Mouse (Mus musculus) cerebellum, postnatal 36 days (tissue): Measurements from ENCODE around the gene Sarm1.

ENCODE experiments used
- DNase-seq, 2 experiments: peaks; one replicate each; pipeline ENCODE4 v3.0.0; 2021 to 2022; ENCODE audit warnings: mixed read lengths in 2 of 2

Gene Sarm1

DNA sequence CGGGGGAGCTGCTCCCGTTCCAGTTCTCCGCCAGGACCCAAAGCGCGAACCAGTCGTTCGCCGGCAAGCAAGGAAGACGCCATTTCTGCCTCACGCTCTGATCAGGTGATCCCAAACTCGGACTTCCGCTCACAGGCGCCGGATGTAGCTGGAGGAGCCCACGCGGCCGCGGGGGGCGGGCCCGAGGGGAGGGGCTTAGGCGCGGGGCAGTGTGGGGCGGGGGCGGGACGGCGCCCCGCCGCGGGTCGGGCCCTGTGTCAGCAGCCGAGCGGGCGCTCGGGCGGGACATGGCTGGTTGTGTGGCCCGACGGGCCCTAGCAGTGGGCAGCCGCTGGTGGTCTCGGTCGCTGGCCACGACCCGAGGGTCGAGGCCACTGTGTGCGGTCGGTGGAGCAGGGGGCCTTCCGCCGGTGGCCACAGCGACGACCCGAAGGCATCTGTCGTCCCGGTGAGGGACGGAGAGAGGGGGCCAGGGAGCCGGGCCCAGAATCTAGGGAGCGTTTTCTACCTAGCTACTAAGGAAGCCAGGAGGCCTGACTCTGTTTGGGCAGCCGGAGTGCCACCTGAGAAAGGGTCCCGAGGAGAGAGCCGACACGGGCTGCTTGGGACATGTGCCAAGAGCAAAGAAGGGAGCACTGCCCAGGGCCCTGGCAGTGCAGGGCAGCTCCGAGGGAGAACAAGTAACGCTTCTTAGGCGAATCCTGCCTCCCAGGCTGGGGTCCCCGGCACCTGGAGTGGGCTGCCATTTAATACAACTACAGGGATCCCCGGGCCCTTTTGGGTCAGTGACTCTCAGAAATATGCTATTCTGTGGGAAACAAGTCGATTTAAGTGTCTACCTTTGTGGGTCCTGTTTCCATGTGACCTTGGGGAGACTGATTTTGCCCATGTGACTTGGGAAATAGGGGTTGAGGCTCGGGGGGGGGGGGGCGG, 14.7 kb upstream of the Sarm1 start, which contains the start of the genes Tmem199 and Poldip2:
TSS of gene Tmem199 (minus strand) at position 148 of the 933 bp plus-strand sequence.
TSS of gene Poldip2 (plus strand) at position 169 of the 933 bp plus-strand sequence.
- peak; percentile 85 to 92 for DNase-seq

GRCm38 (mm10) chr11:78509148-78509547, 11.6 kb upstream of the Sarm1 start:
- no peak for DNase-seq

DNA sequence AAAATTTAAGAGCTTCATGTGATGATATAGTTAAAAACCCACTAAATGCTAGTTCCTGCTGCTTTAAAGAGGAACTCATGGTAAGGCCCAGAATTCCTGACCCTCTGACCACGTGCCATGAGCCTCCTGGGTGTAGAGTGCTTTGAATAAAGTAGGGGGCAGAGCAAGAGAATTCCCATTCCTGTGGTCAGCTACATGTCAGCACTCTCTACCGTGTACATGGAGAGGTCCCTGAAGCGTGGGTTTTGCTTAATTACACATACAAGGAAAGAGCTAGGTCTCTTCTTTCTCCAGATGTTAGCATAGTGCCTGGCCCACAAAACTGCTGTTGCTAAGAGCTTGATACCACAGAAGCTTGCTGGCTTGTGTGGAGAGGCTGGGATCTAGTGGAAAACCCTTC, 7.9 kb upstream of the Sarm1 start:
- DNase-seq, result no peak

DNA sequence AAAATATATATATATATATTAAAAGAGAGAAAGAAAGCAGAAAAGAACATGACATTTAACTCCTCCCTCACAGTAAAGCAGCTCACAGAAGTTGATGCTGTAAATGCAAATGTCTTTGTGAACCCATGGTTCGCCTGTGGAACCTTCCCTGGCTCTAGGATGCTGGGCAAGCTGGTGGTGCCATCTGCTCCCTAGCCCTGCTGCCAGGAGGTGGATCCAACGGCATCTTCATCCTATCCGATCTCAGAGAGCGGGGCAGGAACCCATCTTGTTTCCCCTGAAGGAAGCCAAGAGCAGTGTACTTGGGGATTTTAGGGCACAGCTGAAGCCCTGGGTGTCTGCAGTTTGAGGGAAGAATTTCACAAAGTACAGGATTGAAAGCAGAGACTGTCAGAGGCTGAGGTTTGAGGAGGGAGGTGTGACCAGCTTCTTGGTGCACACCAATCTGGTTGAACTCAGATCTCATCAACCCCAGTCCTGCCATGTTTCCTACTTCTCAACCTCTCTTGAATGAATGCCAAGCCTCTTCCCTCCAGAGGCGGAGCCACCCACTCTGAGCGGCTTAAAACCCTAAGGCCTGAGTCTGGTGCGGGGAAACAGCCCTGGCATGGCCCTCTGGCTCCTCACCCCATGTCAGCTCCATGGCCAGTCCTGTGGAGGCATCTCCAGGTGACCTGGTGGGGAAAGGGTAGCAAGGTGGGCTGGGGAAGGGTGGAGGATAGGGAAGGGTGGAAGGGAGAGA, 5.5 kb upstream of the Sarm1 start, which contains the start of gene Sebox:
TSS of gene Sebox (plus strand) at position 539 of the 742 bp plus-strand sequence.
- DNase-seq, result peak; percentile 88 to 91

DNA sequence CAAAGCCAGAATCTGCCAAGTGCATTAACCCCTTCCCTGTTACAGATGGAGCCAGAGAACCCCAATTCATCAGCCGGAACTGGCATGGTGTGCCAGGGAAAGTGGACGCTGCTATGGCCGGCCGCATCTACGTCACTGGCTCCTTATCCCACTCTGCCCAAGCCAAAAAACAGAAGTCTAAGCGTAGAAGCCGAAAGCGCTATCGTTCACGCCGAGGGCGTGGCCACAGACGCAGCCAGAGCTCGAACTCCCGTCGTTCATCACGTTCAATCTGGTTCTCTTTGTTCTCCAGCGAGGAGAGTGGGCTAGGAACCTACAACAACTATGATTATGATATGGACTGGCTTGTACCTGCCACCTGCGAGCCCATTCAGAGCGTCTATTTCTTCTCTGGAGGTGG, 4.0 kb upstream of the Sarm1 start:
- DNase-seq, result no peak

GRCm38 (mm10) chr11:78500623-78501202, 3.2 kb upstream of the Sarm1 start:
- no peak for DNase-seq

GRCm38 (mm10) chr11:78499543-78499942, 2.0 kb upstream of the Sarm1 start:
- no peak for DNase-seq

- no peak for DNase-seq
Observed at GRCm38 (mm10) chr11:78499004-78499403, 1.4 kb upstream of the Sarm1 start, which contains the start of gene Vtn. Vtn (plus strand) TSS chr11:78499091.

DNA sequence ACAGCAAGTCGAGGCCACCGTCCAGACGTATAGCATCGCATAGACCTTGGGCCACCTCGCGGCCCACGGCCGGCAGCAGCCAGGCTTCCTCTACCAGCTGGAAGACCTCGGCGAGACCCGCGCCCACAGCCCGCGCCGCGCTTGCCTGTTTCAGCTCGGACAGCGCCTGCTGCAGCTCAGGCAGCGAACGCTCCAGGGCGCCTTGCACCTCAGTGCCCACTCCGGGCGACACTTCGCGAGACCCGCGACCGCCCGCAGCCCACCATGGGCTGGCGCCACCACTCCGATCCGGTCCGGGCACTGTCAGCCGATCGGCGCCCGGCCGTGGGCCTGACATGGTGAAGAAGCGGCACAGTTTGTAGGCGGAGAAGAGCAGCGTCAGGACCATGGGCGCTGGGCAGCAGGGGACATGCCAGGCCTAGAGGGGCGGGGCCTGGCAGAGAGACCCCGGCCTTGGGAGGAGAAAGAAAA, 448 bp downstream of the Sarm1 start:
- DNase-seq, result peak; percentile 58 to 62

- no peak for DNase-seq
Observed at GRCm38 (mm10) chr11:78495904-78496303, 1.6 kb downstream of the Sarm1 start.

DNA sequence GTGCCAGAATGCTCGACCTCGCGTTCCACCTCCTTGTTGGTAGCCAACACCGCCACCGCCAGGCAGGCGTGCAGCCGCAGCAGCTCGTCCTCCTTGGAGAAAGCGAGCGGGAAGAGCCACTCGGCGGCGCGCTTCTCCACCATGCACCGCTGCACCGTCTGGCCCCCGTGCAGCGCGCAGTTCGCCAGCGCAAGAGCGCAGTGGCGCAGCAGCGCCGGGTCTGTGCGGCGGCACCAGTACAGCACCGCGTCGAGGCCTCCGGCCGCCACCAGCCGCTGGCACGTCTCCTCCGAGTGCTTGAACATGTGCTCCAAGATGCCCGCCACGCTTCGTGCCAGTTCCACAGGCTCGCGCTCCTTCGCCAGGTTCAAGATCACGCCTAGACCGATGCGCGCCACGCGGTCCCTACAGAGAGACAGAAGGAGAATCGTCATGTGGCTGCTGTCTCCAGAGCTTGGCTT, 6.7 kb downstream of the Sarm1 start:
- DNase-seq, result peak; percentile 60 to 69

DNA sequence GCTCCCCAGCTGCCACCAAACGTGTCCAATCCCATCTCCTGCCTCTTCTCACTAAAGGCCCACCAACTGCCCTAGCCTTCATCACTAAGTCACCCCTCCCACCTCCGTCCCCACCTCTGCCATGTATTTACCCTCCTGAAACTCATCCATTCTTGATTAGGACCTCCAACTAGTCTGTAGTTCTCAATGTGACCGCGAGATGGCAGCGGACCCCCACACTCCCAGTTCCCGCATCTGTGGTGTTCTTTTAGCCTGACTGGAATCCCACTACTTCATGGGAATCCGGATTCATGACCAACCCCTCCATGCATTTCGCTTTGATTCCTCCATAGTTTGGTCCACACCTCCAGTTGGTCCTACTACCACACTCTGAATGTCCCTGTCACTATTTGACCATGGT, 9.4 kb downstream of the Sarm1 start:
- peak; percentile 84 to 90 for DNase-seq

- no peak for DNase-seq
Observed at GRCm38 (mm10) chr11:78483639-78484038, 13.9 kb downstream of the Sarm1 start.

DNA sequence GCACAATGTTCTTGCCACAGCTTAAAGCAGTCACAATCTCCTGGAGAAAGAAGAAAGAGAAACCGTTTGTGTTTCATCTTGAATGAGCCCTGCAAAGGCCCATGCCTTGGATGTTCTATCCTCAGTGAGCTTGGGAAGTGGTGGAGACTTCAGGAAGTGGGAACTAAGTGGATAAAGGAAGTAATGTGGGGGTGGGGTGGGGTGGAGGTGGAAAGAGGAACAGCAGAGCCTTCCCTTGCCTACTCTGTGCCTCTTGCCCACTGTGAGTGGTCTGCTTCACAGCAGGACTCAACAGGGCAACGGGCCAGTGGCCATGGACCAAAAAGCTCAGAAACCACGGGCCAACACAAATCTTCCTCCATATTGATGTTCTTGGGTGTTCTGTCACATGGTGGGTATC, 22.3 kb downstream of the Sarm1 start:
- DNase-seq, result no peak

- no peak for DNase-seq
Observed at GRCm38 (mm10) chr11:78471326-78472103, 26.0 kb downstream of the Sarm1 start.

- DNase-seq, result no peak
Observed at GRCm38 (mm10) chr11:78467932-78468331, 29.6 kb downstream of the Sarm1 start.

GRCm38 (mm10) chr11:78467515-78467914, 30.0 kb downstream of the Sarm1 start:
- no peak for DNase-seq

- DNase-seq, result no peak
Observed at GRCm38 (mm10) chr11:78466242-78466912, 31.2 kb downstream of the Sarm1 start.

GRCm38 (mm10) chr11:78465568-78466180, 31.9 kb downstream of the Sarm1 start, which contains the start of gene Slc46a1:
Slc46a1 (plus strand) TSS chr11:78465697.
- peak; percentile 57 to 59 for DNase-seq

DNA sequence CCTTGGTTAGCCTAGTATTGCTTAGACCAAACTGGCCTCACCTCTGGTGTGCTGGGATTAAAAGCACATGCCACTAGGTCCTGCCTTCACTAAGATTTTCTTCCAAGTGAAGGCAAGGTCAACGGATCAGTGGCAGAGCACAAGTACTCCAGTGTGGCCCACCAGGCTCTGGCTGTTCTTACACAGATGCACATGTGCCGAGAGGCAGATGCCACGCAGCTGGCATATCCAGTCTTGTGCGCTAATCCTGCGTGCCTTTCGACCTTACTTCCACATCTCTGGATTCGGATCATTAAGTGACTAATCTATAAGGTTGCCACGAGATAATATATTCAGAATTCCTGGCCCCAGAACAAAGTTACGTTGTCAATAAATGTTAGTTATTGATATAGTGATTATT, 32.4 kb downstream of the Sarm1 start:
- DNase-seq, result no peak
